Mouse (Mus musculus): ENCODE results near the gene Fanci. TPM values are rescaled to one million over a fixed set of nuclear protein-coding genes. Genes with fewer than 3 reads are reported as not detected.

Gene Fanci
- 1.2 and 4.4 TPM in 2 replicates for total RNA-seq (2014; rRNA removed)
- polyA plus RNA-seq (2015; fragmentation: Nextera tagmentation; extraction: Ambion mirVana) = 0.66 and 1.1 TPM in 2 replicates

GRCm38 (mm10) chr7:79391883-79392649 lies at the start of gene Fanci:
Gene Fanci (plus strand): TSS chr7:79391929.
- peak; percentile 17; the same call in 1 of the 2 replicates for TF ChIP-seq CTCF (IDR thresholded peaks at IDR 0.05)
- H3K4me2 ChIP-seq (ENCODE audit: low read depth, low read length, poor library complexity, severe bottlenecking) = peak within 1 kb of the TSS; percentile 98
- H3K27me3 ChIP-seq (ENCODE audit: insufficient read depth, low read length) = no peaks in the 10 kb centered on the region
- no peaks in the 10 kb centered on the region for H3K9me3 ChIP-seq (ENCODE audit: low read length)
- ATAC-seq (ENCODE audit: low FRiP score) (peak; percentile 92), DNase-seq (ENCODE audit: low spot score) (peak; percentile 96)
- peaks cover 4% of the 10 kb centered on the region; the same call in 1 of the 2 replicates for H3K4me1 ChIP-seq (ENCODE audit: insufficient read depth, low read length)
- peak within 1 kb of the TSS; percentile 67 for H3K9ac ChIP-seq (replicated peaks; ENCODE audit: low read length, poor library complexity, severe bottlenecking)
- under 1% methylated on average over 44 of the region's 44 CpGs for WGBS
- H3K4me3 ChIP-seq (ENCODE audit: low read depth, low read length) = peak within 1 kb of the TSS; percentile 49
- peak within 1 kb of the TSS; percentile 87 for H3K27ac ChIP-seq (ENCODE audit: low read depth, low read length)
- H3K36me3 ChIP-seq (ENCODE audit: insufficient read depth, low read length) = no peaks in the 10 kb centered on the region

DNA sequence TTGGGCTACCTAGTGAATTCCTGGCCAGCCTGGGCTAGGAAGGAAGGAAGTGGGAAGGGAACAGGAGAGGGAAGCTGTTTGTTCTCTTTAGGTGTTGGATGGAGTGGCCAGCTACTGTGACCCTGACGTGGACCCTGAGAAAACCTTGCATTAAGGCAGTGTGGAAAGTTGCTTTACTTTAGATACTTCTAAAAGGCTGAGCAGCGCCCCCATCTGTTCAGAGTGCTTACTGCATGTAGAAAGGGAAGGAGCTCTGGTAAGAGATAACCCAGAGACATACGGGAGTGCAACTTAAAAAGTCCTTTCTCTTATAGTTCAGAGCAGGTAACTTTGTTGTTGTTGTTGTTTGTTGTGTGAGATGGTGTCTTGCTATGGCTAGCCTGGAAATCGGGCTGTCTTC lies 45.8 kb upstream of the Fanci start:
- no peak overlapping the region for H3K4me3 ChIP-seq (ENCODE audit: low read depth, low read length)
- 59% methylated on average over 4 of the region's 4 CpGs for WGBS
- H3K36me3 ChIP-seq (ENCODE audit: insufficient read depth, low read length) = peaks cover 15% of the 10 kb centered on the region
- H3K9ac ChIP-seq (replicated peaks; ENCODE audit: low read length, poor library complexity, severe bottlenecking) = no peak overlapping the region
- no peak overlapping the region for H3K4me2 ChIP-seq (ENCODE audit: low read depth, low read length, poor library complexity, severe bottlenecking)
- H3K9me3 ChIP-seq (ENCODE audit: low read length) = no peaks in the 10 kb centered on the region
- DNase-seq (ENCODE audit: low spot score) = peak; percentile 61
- no peaks in the 10 kb centered on the region; the same call in 1 of the 2 replicates for H3K4me1 ChIP-seq (ENCODE audit: insufficient read depth, low read length)
- no peak overlapping the region for H3K27ac ChIP-seq (ENCODE audit: low read depth, low read length)
- peak; percentile 75 for TF ChIP-seq CTCF (IDR thresholded peaks at IDR 0.05)
- ATAC-seq (ENCODE audit: low FRiP score) = no peak
- no peaks in the 10 kb centered on the region for H3K27me3 ChIP-seq (ENCODE audit: insufficient read depth, low read length)

DNA sequence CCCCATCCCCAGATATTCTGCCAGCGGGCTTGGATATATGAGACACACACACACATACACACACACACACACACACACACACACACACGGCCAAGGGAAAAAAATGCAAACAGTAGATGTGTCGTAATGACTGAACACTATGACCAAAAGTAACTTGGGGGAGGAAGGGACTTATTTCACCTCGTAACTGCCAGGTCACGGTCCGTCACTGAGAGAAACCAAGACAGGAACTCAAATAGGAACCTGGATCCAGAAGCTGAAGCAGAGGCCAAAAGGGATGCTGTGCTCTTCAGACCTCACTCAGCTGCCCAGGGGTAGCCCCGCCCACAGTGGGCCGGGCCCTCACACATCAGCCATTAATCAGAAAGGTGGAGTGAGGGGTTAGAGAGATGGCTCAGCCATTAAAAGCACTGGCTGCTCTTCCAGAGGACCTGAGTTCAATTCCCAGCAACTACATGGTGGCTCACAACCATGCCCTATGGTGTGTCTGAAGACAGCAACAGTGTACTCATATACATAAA lies 45.1 kb upstream of the Fanci start:
- no peak for TF ChIP-seq CTCF (IDR thresholded peaks at IDR 0.05)
- no peak overlapping the region for H3K4me2 ChIP-seq (ENCODE audit: low read depth, low read length, poor library complexity, severe bottlenecking)
- H3K4me1 ChIP-seq (ENCODE audit: insufficient read depth, low read length) = no peaks in the 10 kb centered on the region; the same call in 1 of the 2 replicates
- no peak overlapping the region for H3K27ac ChIP-seq (ENCODE audit: low read depth, low read length)
- DNase-seq (ENCODE audit: low spot score) = no peak
- H3K27me3 ChIP-seq (ENCODE audit: insufficient read depth, low read length) = no peaks in the 10 kb centered on the region
- no peak overlapping the region for H3K9ac ChIP-seq (replicated peaks; ENCODE audit: low read length, poor library complexity, severe bottlenecking)
- ATAC-seq (ENCODE audit: low FRiP score) = no peak
- H3K36me3 ChIP-seq (ENCODE audit: insufficient read depth, low read length) = peaks cover 19% of the 10 kb centered on the region
- no peaks in the 10 kb centered on the region for H3K9me3 ChIP-seq (ENCODE audit: low read length)
- 85% methylated on average over 8 of the region's 8 CpGs for WGBS
- H3K4me3 ChIP-seq (ENCODE audit: low read depth, low read length) = no peak overlapping the region

GRCm38 (mm10) chr7:79347108-79347813 lies 44.5 kb upstream of the Fanci start:
- no peak for ATAC-seq (ENCODE audit: low FRiP score)
- TF ChIP-seq CTCF (IDR thresholded peaks at IDR 0.05) = peak; percentile 47

GRCm38 (mm10) chr7:79348816-79349215 lies 42.9 kb upstream of the Fanci start:
- no peak overlapping the region for H3K9ac ChIP-seq (replicated peaks; ENCODE audit: low read length, poor library complexity, severe bottlenecking)
- no peak for TF ChIP-seq CTCF (IDR thresholded peaks at IDR 0.05)
- no peak overlapping the region for H3K27ac ChIP-seq (ENCODE audit: low read depth, low read length)
- no peak overlapping the region for H3K4me2 ChIP-seq (ENCODE audit: low read depth, low read length, poor library complexity, severe bottlenecking)
- H3K27me3 ChIP-seq (ENCODE audit: insufficient read depth, low read length) = no peaks in the 10 kb centered on the region
- peaks cover 24% of the 10 kb centered on the region for H3K36me3 ChIP-seq (ENCODE audit: insufficient read depth, low read length)
- no peaks in the 10 kb centered on the region; the same call in 1 of the 2 replicates for H3K4me1 ChIP-seq (ENCODE audit: insufficient read depth, low read length)
- H3K4me3 ChIP-seq (ENCODE audit: low read depth, low read length) = no peak overlapping the region
- ATAC-seq (ENCODE audit: low FRiP score) (no peak), DNase-seq (ENCODE audit: low spot score) (no peak)
- no peaks in the 10 kb centered on the region for H3K9me3 ChIP-seq (ENCODE audit: low read length)
- 84% methylated on average over 8 of the region's 8 CpGs for WGBS

More at GRCm38 (mm10) chr7:79347108-79347813, 44.5 kb upstream of the Fanci start:
- DNase-seq (ENCODE audit: low spot score) = peak; percentile 46
- Histone ChIP-seq H3K9ac (replicated peaks; ENCODE audit: low read length, poor library complexity, severe bottlenecking) (0 out of 2 replicates have a peak overlapping the region, but pooled peaks have one; percentile 24), H3K4me1 (ENCODE audit: insufficient read depth, low read length) (no peaks in the 10 kb centered on the region; the same call in 1 of the 2 replicates), H3K27me3 (ENCODE audit: insufficient read depth, low read length) (no peaks in the 10 kb centered on the region), H3K4me2 (ENCODE audit: low read depth, low read length, poor library complexity, severe bottlenecking) (no peak overlapping the region), H3K9me3 (ENCODE audit: low read length) (no peaks in the 10 kb centered on the region), H3K27ac (ENCODE audit: low read depth, low read length) (0 out of 2 replicates have a peak overlapping the region, but pooled peaks have one; percentile 18), H3K36me3 (ENCODE audit: insufficient read depth, low read length) (peaks cover 19% of the 10 kb centered on the region), H3K4me3 (ENCODE audit: low read depth, low read length) (no peak overlapping the region)
- WGBS = 57% methylated on average over 13 of the region's 13 CpGs
